Mouse (Mus musculus) liver, embryonic 16.5 days (tissue): Measurements from ENCODE around the gene Gm26657. TPM values are rescaled to one million over a fixed set of nuclear protein-coding genes. Genes with fewer than 3 reads are reported as not detected.

Experiments
- polyA plus RNA-seq: library from polyadenylated mRNA; unstranded; fragments of >200 nt; fragmentation: Nextera tagmentation; extraction: Ambion mirVana; gene quantifications from 2 replicates; pipeline ENCODE4 v1.2.1, GENCODE M21; 2015

Gm26657 gene
- polyA plus RNA-seq, 1 experiment from 2014 or later, result not detected

Other genes starting within 250 kb of the Gm26657 start
- not detected in 2 replicates for gene Actl7b, start 1.4 kb downstream of the Gm26657 start, polyA plus RNA-seq
- not detected in 2 replicates for gene Actl7a, start 3.3 kb downstream of the Gm26657 start, polyA plus RNA-seq
- gene Elp1, start 62.3 kb downstream of the Gm26657 start, polyA plus RNA-seq, result 10.6 and 10.9 TPM in 2 replicates
- gene Fam206a, start 62.3 kb downstream of the Gm26657 start, polyA plus RNA-seq, result 3.5 and 4.2 TPM in 2 replicates
- 8.6 and 9.9 TPM in 2 replicates for gene Ctnnal1, start 125.1 kb downstream of the Gm26657 start, polyA plus RNA-seq
- 2.3 and 2.4 TPM in 2 replicates for gene Tmem245, start 207.4 kb downstream of the Gm26657 start, polyA plus RNA-seq